Mouse (Mus musculus) WW6 (cell line): ENCODE measurements around the gene Tsc22d4.

Experiments
- DNase-seq: peaks from one replicate; pipeline ENCODE4 v3.0.0-alpha.2; 2013; ENCODE audit warnings: low read depth, low spot score

The Tsc22d4 gene

GRCm38 (mm10) chr5:137788946-137789531 is 43.5 kb downstream of the Tsc22d4 start:
- DNase-seq: no peak

- DNase-seq: no peak
Measured at GRCm38 (mm10) chr5:137791553-137791952, 46.0 kb downstream of the Tsc22d4 start.

GRCm38 (mm10) chr5:137796606-137797005 is 51.1 kb downstream of the Tsc22d4 start:
- DNase-seq: no peak

GRCm38 (mm10) chr5:137800917-137801316 is 55.4 kb downstream of the Tsc22d4 start:
- DNase-seq: no peak

GRCm38 (mm10) chr5:137806158-137806557 is 60.6 kb downstream of the Tsc22d4 start:
- DNase-seq: no peak

DNA sequence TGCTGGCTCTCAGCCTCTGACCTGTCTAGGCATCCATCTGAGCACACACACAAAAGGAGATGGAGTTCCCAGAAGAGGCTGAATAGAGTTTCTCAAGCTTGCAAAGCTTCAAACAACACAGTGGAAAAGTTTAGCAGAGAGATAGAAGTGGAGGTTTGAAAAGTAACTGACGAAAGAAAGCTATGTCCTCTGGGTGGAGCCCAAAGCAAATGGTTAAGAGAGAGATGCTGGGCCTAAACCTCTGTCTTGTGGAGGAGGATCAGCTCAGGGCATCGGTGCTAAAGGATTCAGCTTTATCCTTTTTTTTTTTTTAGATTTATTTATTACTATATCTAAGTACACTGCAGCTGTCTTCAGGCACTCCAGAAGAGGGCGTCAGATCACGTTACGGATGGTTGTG is 62.8 kb downstream of the Tsc22d4 start:
- DNase-seq: no peak

- no peak for DNase-seq
Measured at GRCm38 (mm10) chr5:137817466-137818222, 72.1 kb downstream of the Tsc22d4 start.
